8 mouse cellular contexts compared by ENCODE assay signal in genomic region chr2:152669639-152670484, GRCm38 (mm10). TPM values are rescaled to one million over a fixed set of nuclear protein-coding genes. Genes with fewer than 3 reads are reported as not detected.
DNase-seq lines count a peak whose midpoint lies in the region; ATAC-seq and TF ChIP-seq lines count a peak whose summit lies in the region.

No protein-coding gene starts in this region.

- H3K27ac ChIP-seq in kidney, embryonic 14.5 days (ENCODE audit: low read depth, low read length) = peak overlapping the region; percentile 95
- no peak overlapping the region for H3K27ac ChIP-seq in ES-Bruce4 (ENCODE audit: insufficient read depth, low read length)
- H3K27ac ChIP-seq in heart, postnatal 0 days (ENCODE audit: low read depth) = peak overlapping the region; percentile 87
- H3K27ac ChIP-seq in liver, embryonic 15.5 days (replicated peaks) = peak overlapping the region; percentile 81
- H3K27ac ChIP-seq in stomach, embryonic 15.5 days = peak overlapping the region; percentile 95

- no peak for TF ChIP-seq POLR2A in ES-Bruce4 (IDR thresholded peaks at IDR 0.05; ENCODE audit: insufficient read depth, low read length)

- H3K36me3 ChIP-seq in kidney, embryonic 14.5 days (ENCODE audit: control insufficient read depth, insufficient read depth, low read length) = peaks cover 27% of the 10 kb centered on the region
- no peaks in the 10 kb centered on the region; the same call in none of the 2 replicates for H3K36me3 ChIP-seq in ES-Bruce4 (ENCODE audit: control insufficient read depth, insufficient read depth, low read length, poor library complexity, severe bottlenecking)
- H3K36me3 ChIP-seq in heart, postnatal 0 days (replicated peaks; ENCODE audit: control insufficient read depth, insufficient read depth, low read length) = no peaks in the 10 kb centered on the region; the same call in 1 of the 2 replicates
- peaks cover 6% of the 10 kb centered on the region; the same call in 1 of the 2 replicates for H3K36me3 ChIP-seq in liver, embryonic 15.5 days (replicated peaks)
- no peaks in the 10 kb centered on the region for H3K36me3 ChIP-seq in stomach, embryonic 15.5 days

- peak; percentile 90 for ATAC-seq in kidney, embryonic 14.5 days (ENCODE audit: low FRiP score, low TSS enrichment)
- peak; percentile 62 for ATAC-seq in heart, postnatal 0 days (ENCODE audit: insufficient read depth, low read depth)
- peak; percentile 67 for ATAC-seq in liver, embryonic 15.5 days (ENCODE audit: insufficient read depth)
- ATAC-seq in stomach, embryonic 15.5 days (ENCODE audit: insufficient read depth, low FRiP score, low read depth) = peak; percentile 68

- peak overlapping the region; percentile 90 for H3K4me2 ChIP-seq in kidney, embryonic 14.5 days (replicated peaks; ENCODE audit: low read depth, low read length)
- peak overlapping the region; percentile 89 for H3K4me2 ChIP-seq in heart, postnatal 0 days (ENCODE audit: low read depth, low read length)
- peak overlapping the region; percentile 92 for H3K4me2 ChIP-seq in liver, embryonic 15.5 days
- H3K4me2 ChIP-seq in stomach, embryonic 15.5 days = peak overlapping the region; percentile 74

- H3K4me3 ChIP-seq in kidney, embryonic 14.5 days (ENCODE audit: low read length) = peak overlapping the region; percentile 89
- peak overlapping the region; percentile 84 for H3K4me3 ChIP-seq in ES-Bruce4 (ENCODE audit: low read depth, low read length)
- H3K4me3 ChIP-seq in heart, postnatal 0 days (ENCODE audit: low read depth, low read length) = peak overlapping the region; percentile 86
- H3K4me3 ChIP-seq in liver, embryonic 15.5 days (replicated peaks) = peak overlapping the region; percentile 90
- H3K4me3 ChIP-seq in stomach, embryonic 15.5 days (replicated peaks) = peak overlapping the region; percentile 91

- no peak for TF ChIP-seq EP300 in ES-Bruce4 (IDR thresholded peaks at IDR 0.05; ENCODE audit: insufficient read depth, low read depth, low read length)
- TF ChIP-seq EP300 in heart, postnatal 0 days (IDR thresholded peaks at IDR 0.05; ENCODE audit: low read depth) = no peak

- WGBS in kidney, embryonic 14.5 days = under 1% methylated on average over 46 of the region's 46 CpGs
- WGBS in heart, postnatal 0 days = 1% methylated on average over 46 of the region's 46 CpGs
- WGBS in liver, embryonic 15.5 days (ENCODE audit: insufficient replicate concordance) = 2% methylated on average over 46 of the region's 46 CpGs
- under 1% methylated on average over 41 of the region's 46 CpGs for WGBS in stomach, embryonic 15.5 days

- H3K9ac ChIP-seq in kidney, embryonic 14.5 days (ENCODE audit: low read depth, low read length) = peak overlapping the region; percentile 98
- H3K9ac ChIP-seq in ES-Bruce4 (ENCODE audit: low read depth, poor library complexity, severe bottlenecking) = peak overlapping the region; percentile 79
- peak overlapping the region; percentile 76 for H3K9ac ChIP-seq in heart, postnatal 0 days (replicated peaks; ENCODE audit: low read depth, low read length)
- peak overlapping the region; percentile 74 for H3K9ac ChIP-seq in liver, embryonic 15.5 days
- peak overlapping the region; percentile 68 for H3K9ac ChIP-seq in stomach, embryonic 15.5 days

- peaks cover 36% of the 10 kb centered on the region for H3K4me1 ChIP-seq in kidney, embryonic 14.5 days (ENCODE audit: control insufficient read depth, insufficient read depth, low read length)
- peaks cover 2% of the 10 kb centered on the region for H3K4me1 ChIP-seq in ES-Bruce4 (ENCODE audit: control insufficient read depth, insufficient read depth, low read length)
- H3K4me1 ChIP-seq in heart, postnatal 0 days (ENCODE audit: control insufficient read depth, insufficient read depth) = peaks cover 25% of the 10 kb centered on the region
- H3K4me1 ChIP-seq in liver, embryonic 15.5 days (replicated peaks) = peaks cover 42% of the 10 kb centered on the region
- peaks cover 32% of the 10 kb centered on the region for H3K4me1 ChIP-seq in stomach, embryonic 15.5 days

- DNase-seq in kidney, postnatal 14 days = no peak
- peak; percentile 80 for DNase-seq in embryo, embryonic 11 days
- no peak for DNase-seq in heart, postnatal 0 days (ENCODE audit: low spot score)
- DNase-seq in layer of hippocampus, adult 8-10 months (ENCODE audit: low spot score in 2 of 2) = no peak

- H3K27me3 ChIP-seq in kidney, embryonic 14.5 days (ENCODE audit: control insufficient read depth, insufficient read depth, low read length) = no peaks in the 10 kb centered on the region
- no peaks in the 10 kb centered on the region for H3K27me3 ChIP-seq in ES-Bruce4 (ENCODE audit: control insufficient read depth, insufficient read depth, low read length, poor library complexity, severe bottlenecking)
- no peaks in the 10 kb centered on the region for H3K27me3 ChIP-seq in heart, postnatal 0 days (ENCODE audit: control insufficient read depth, insufficient read depth, low read length)
- H3K27me3 ChIP-seq in liver, embryonic 15.5 days = peaks cover 3% of the 10 kb centered on the region; the same call in 1 of the 2 replicates
- H3K27me3 ChIP-seq in stomach, embryonic 15.5 days (replicated peaks) = no peaks in the 10 kb centered on the region

- no peak for TF ChIP-seq CTCF in ES-Bruce4 (IDR thresholded peaks at IDR 0.05; ENCODE audit: low read depth, low read length)
- TF ChIP-seq CTCF in heart, postnatal 0 days (IDR thresholded peaks at IDR 0.05; ENCODE audit: low read depth) = no peak

- H3K9me3 ChIP-seq in kidney, embryonic 14.5 days (ENCODE audit: control insufficient read depth, low read length) = no peaks in the 10 kb centered on the region
- H3K9me3 ChIP-seq in ES-Bruce4 (replicated peaks; ENCODE audit: control insufficient read depth, insufficient read depth, low read length, poor library complexity, severe bottlenecking) = no peaks in the 10 kb centered on the region
- no peaks in the 10 kb centered on the region for H3K9me3 ChIP-seq in heart, postnatal 0 days (replicated peaks; ENCODE audit: control insufficient read depth, low read length)
- H3K9me3 ChIP-seq in liver, embryonic 15.5 days (replicated peaks) = no peaks in the 10 kb centered on the region
- no peaks in the 10 kb centered on the region for H3K9me3 ChIP-seq in stomach, embryonic 15.5 days

RNA-seq across cellular contexts. Expression of gene H13, which starts 0.6 kb away (rescaled TPM):
- 127 and 147 TPM in 2 replicates for polyA plus RNA-seq in kidney, embryonic 14.5 days (2014; fragmentation: Nextera tagmentation; extraction: Ambion mirVana)
- polyA plus RNA-seq in ES-Bruce4 (2011; ENCODE audit: insufficient read depth, insufficient read length, low read depth, missing spikeins) = 48.1 and 52.4 TPM in 2 replicates
- 68.6 and 72.9 TPM in 2 replicates for total RNA-seq in heart, postnatal 0 days (2014; rRNA removed; ENCODE audit: low replicate concordance)
- polyA plus RNA-seq in heart, postnatal 0 days (2015; fragmentation: Nextera tagmentation; extraction: Ambion mirVana) = 53.4 and 55.0 TPM in 2 replicates
- polyA plus RNA-seq in liver, embryonic 15.5 days (2015; fragmentation: Nextera tagmentation; extraction: Ambion mirVana) = 45.2 and 49.8 TPM in 2 replicates
- polyA plus RNA-seq in stomach, embryonic 15.5 days (2015; fragmentation: Nextera tagmentation; extraction: Ambion mirVana) = 122 and 135 TPM in 2 replicates
- 10 to 100 TPM; 69.8 to 81.5 (median 78.5) TPM for total RNA-seq in layer of hippocampus, adult 8-10 months (2022)

RNA-seq across cellular contexts. Expression of gene Mcts2, which starts 17.0 kb away (rescaled TPM):
- 35.4 and 40.8 TPM in 2 replicates for polyA plus RNA-seq in kidney, embryonic 14.5 days (2014; fragmentation: Nextera tagmentation; extraction: Ambion mirVana)
- 31.2 and 31.5 TPM in 2 replicates for polyA plus RNA-seq in ES-Bruce4 (2011; ENCODE audit: insufficient read depth, insufficient read length, low read depth, missing spikeins)
- 6.5 and 11.7 TPM in 2 replicates for total RNA-seq in heart, postnatal 0 days (2014; rRNA removed; ENCODE audit: low replicate concordance)
- 30.9 and 31.6 TPM in 2 replicates for polyA plus RNA-seq in heart, postnatal 0 days (2015; fragmentation: Nextera tagmentation; extraction: Ambion mirVana)
- polyA plus RNA-seq in liver, embryonic 15.5 days (2015; fragmentation: Nextera tagmentation; extraction: Ambion mirVana) = 12.1 and 12.4 TPM in 2 replicates
- 23.1 and 26.7 TPM in 2 replicates for polyA plus RNA-seq in stomach, embryonic 15.5 days (2015; fragmentation: Nextera tagmentation; extraction: Ambion mirVana)
- 10 to 100 TPM; 17.7 to 21.8 (median 19.0) TPM for total RNA-seq in layer of hippocampus, adult 8-10 months (2022)

RNA-seq across cellular contexts. Expression of gene Rem1, which starts 43.1 kb away (rescaled TPM):
- 46.9 and 61.8 TPM in 2 replicates for polyA plus RNA-seq in kidney, embryonic 14.5 days (2014; fragmentation: Nextera tagmentation; extraction: Ambion mirVana)
- 1.2 and 1.3 TPM in 2 replicates for polyA plus RNA-seq in ES-Bruce4 (2011; ENCODE audit: insufficient read depth, insufficient read length, low read depth, missing spikeins)
- total RNA-seq in heart, postnatal 0 days (2014; rRNA removed; ENCODE audit: low replicate concordance) = 4.8 and 12.5 TPM in 2 replicates
- 10.2 TPM in 2 replicates for polyA plus RNA-seq in heart, postnatal 0 days (2015; fragmentation: Nextera tagmentation; extraction: Ambion mirVana)
- polyA plus RNA-seq in liver, embryonic 15.5 days (2015; fragmentation: Nextera tagmentation; extraction: Ambion mirVana) = 0.58 and 1.1 TPM in 2 replicates
- 19.1 and 22.7 TPM in 2 replicates for polyA plus RNA-seq in stomach, embryonic 15.5 days (2015; fragmentation: Nextera tagmentation; extraction: Ambion mirVana)
- total RNA-seq in layer of hippocampus, adult 8-10 months (2022) = 1 to 10 TPM in 1 of 4 experiments, under 1 TPM in 3; 0.61 to 1.1 (median 0.72) TPM

RNA-seq across cellular contexts. Expression of gene Defb25, which starts 47.0 kb away (rescaled TPM):
- polyA plus RNA-seq in kidney, embryonic 14.5 days (2014; fragmentation: Nextera tagmentation; extraction: Ambion mirVana) = 28.2 and 37.2 TPM in 2 replicates
- polyA plus RNA-seq in ES-Bruce4 (2011; ENCODE audit: insufficient read depth, insufficient read length, low read depth, missing spikeins) = not detected in 2 replicates
- not detected in 2 replicates for total RNA-seq in heart, postnatal 0 days (2014; rRNA removed; ENCODE audit: low replicate concordance)
- polyA plus RNA-seq in heart, postnatal 0 days (2015; fragmentation: Nextera tagmentation; extraction: Ambion mirVana) = 0.53 and 0.54 TPM in 2 replicates
- not detected in 2 replicates for polyA plus RNA-seq in liver, embryonic 15.5 days (2015; fragmentation: Nextera tagmentation; extraction: Ambion mirVana)
- 1.2 and 1.6 TPM in 2 replicates for polyA plus RNA-seq in stomach, embryonic 15.5 days (2015; fragmentation: Nextera tagmentation; extraction: Ambion mirVana)
- not detected for total RNA-seq in layer of hippocampus, adult 8-10 months (2022)
